Mouse (Mus musculus) MEL (cell line): Measurements from ENCODE around the gene Ripor3. TPM values are rescaled to one million over a fixed set of nuclear protein-coding genes. Genes with fewer than 3 reads are reported as not detected.

ENCODE experiments used
- DNase-seq: peaks from one replicate; pipeline ENCODE4 v3.0.0; 2011; ENCODE audit warnings: low read depth, low spot score
- H3K27ac ChIP-seq: 2 replicates; pipeline ENCODE4 v1.5.1; 2012; ENCODE audit warnings: low read depth, mild to moderate bottlenecking, control low read depth, low read length, moderate library complexity; ENCODE audit not compliant: control insufficient read depth
- H3K27me3 ChIP-seq, 2 experiments: fragments of 150-350 bp in 1 of 2; sonication (generic) in 1 of 2; 2 replicates each; pipeline ENCODE4 v1.6.1; 2012; ENCODE audit warnings: low read length in 2 of 2, mild to moderate bottlenecking in 2 of 2, improper control_type of control experiment in 1 of 2, moderate library complexity in 1 of 2; ENCODE audit not compliant: insufficient read depth in 2 of 2, control insufficient read depth in 1 of 2
- H3K36me3 ChIP-seq, 2 experiments: 2 replicates each; pipeline ENCODE4 v1.6.1; 2012 to 2014; ENCODE audit warnings: low read length in 2 of 2, improper control_type of control experiment in 1 of 2, inconsistent platforms in 1 of 2, mild to moderate bottlenecking in 1 of 2; ENCODE audit not compliant: insufficient read depth in 2 of 2, control insufficient read depth in 1 of 2
- H3K4me1 ChIP-seq, 2 experiments: fragments of 150-350 bp in 1 of 2; sonication (generic) in 1 of 2; 2 replicates each; pipeline ENCODE4 v1.6.1; 2012; ENCODE audit warnings: low read length in 2 of 2, improper control_type of control experiment in 1 of 2, mild to moderate bottlenecking in 1 of 2; ENCODE audit not compliant: insufficient read depth in 2 of 2, control insufficient read depth in 1 of 2
- H3K4me3 ChIP-seq, 2 experiments: fragments of 150-350 bp in 1 of 2; sonication (generic) in 1 of 2; 2 replicates each; pipeline ENCODE4 v1.5.1; 2012; ENCODE audit warnings: low read depth in 2 of 2, low read length in 2 of 2, mild to moderate bottlenecking in 2 of 2, moderate library complexity in 2 of 2, control low read depth in 1 of 2, improper control_type of control experiment in 1 of 2; ENCODE audit not compliant: control insufficient read depth in 1 of 2, insufficient read depth in 1 of 2
- H3K79me2 ChIP-seq: 2 replicates; pipeline ENCODE4 v1.6.1; 2012; ENCODE audit warnings: mild to moderate bottlenecking, low read length, moderate library complexity; ENCODE audit not compliant: control insufficient read depth, poor library complexity, insufficient read depth
- H3K9ac ChIP-seq: 2 replicates; pipeline ENCODE4 v1.6.1; 2012; ENCODE audit warnings: low read depth, mild to moderate bottlenecking, control low read depth, low read length, moderate library complexity; ENCODE audit not compliant: control insufficient read depth, poor library complexity, severe bottlenecking
- H3K9me3 ChIP-seq: fragments of 150-350 bp; sonication (generic); replicated peaks from 2 replicates; pipeline ENCODE4 v1.6.1; 2012; ENCODE audit warnings: mild to moderate bottlenecking, low read length, improper control_type of control experiment, moderate library complexity; ENCODE audit not compliant: insufficient read depth
- CHD1 ChIP-seq: IDR thresholded peaks from 2 replicates; pipeline ENCODE4 v1.6.1; 2012; ENCODE audit warnings: low read depth, mild to moderate bottlenecking, inconsistent platforms, low read length, improper control_type of control experiment
- CHD2 ChIP-seq: IDR thresholded peaks from 2 replicates; pipeline ENCODE4 v1.6.1; 2011; ENCODE audit warnings: low read length, improper control_type of control experiment
- KAT2A ChIP-seq: conservative IDR thresholded peaks from 2 replicates; pipeline ENCODE4 v1.6.1; 2012; ENCODE audit warnings: low read depth, low read length, improper control_type of control experiment, inconsistent platforms
- MAFK ChIP-seq: IDR thresholded peaks from 2 replicates; pipeline ENCODE4 v1.6.1; 2011; ENCODE audit warnings: low read depth, mild to moderate bottlenecking, low read length, improper control_type of control experiment, borderline replicate concordance
- MAX ChIP-seq: IDR thresholded peaks from 2 replicates; pipeline ENCODE4 v1.6.1; 2011; ENCODE audit warnings: low read length, improper control_type of control experiment
- MAZ ChIP-seq: IDR thresholded peaks from 2 replicates; pipeline ENCODE4 v1.6.1; 2012; ENCODE audit warnings: low read depth, mild to moderate bottlenecking, inconsistent platforms, low read length, improper control_type of control experiment
- MXI1 ChIP-seq: IDR thresholded peaks from 2 replicates; pipeline ENCODE4 v1.6.1; 2011; ENCODE audit warnings: mild to moderate bottlenecking, low read depth, low read length, improper control_type of control experiment
- MYB ChIP-seq: IDR thresholded peaks from 2 replicates; pipeline ENCODE4 v1.6.1; 2011; ENCODE audit warnings: mild to moderate bottlenecking, low read depth, low read length, improper control_type of control experiment
- POLR2AphosphoS2 ChIP-seq: IDR thresholded peaks from 2 replicates; pipeline ENCODE4 v1.6.1; 2011; ENCODE audit warnings: low read length, improper control_type of control experiment
- POLR2AphosphoS5 ChIP-seq: IDR thresholded peaks from 2 replicates; pipeline ENCODE4 v1.6.1; 2012; ENCODE audit warnings: low read depth, borderline replicate concordance, mild to moderate bottlenecking, inconsistent platforms, low read length, moderate library complexity, mixed read lengths
- TAL1 ChIP-seq: IDR thresholded peaks from 2 replicates; pipeline ENCODE4 v1.6.1; 2012; ENCODE audit warnings: mild to moderate bottlenecking, inconsistent platforms, low read length, moderate library complexity, mixed read lengths
- TBP ChIP-seq: IDR thresholded peaks from 2 replicates; pipeline ENCODE4 v1.8.0; 2011; ENCODE audit warnings: low read depth, low read length, improper control_type of control experiment
- USF1 ChIP-seq: IDR thresholded peaks from 2 replicates; pipeline ENCODE4 v1.6.1; 2014; ENCODE audit warnings: low read depth, mild to moderate bottlenecking, inconsistent platforms, low read length, improper control_type of control experiment, moderate library complexity
- USF2 ChIP-seq, 2 experiments: IDR thresholded peaks; 2 replicates each; pipeline ENCODE4 v1.6.1; 2011 to 2012; ENCODE audit warnings: improper control_type of control experiment in 2 of 2, low read length in 2 of 2, borderline replicate concordance in 1 of 2, inconsistent platforms in 1 of 2, low read depth in 1 of 2, mild to moderate bottlenecking in 1 of 2; ENCODE audit not compliant: insufficient read depth in 1 of 2
- ZKSCAN1 ChIP-seq: IDR thresholded peaks from 2 replicates; pipeline ENCODE4 v1.6.1; 2012; ENCODE audit warnings: low read depth, mild to moderate bottlenecking, inconsistent platforms, low read length, improper control_type of control experiment, moderate library complexity
- ZMIZ1 ChIP-seq: IDR thresholded peaks from 2 replicates; pipeline ENCODE4 v1.6.1; 2012; ENCODE audit warnings: low read depth, mild to moderate bottlenecking, inconsistent platforms, low read length, improper control_type of control experiment, moderate library complexity
- polyA plus RNA-seq, 2 experiments: library from polyadenylated mRNA; stranded (reverse) in 1 of 2; unstranded in 1 of 2; fragments of >175 nt in 1 of 2; fragments of >200 nt in 1 of 2; gene quantifications; 2 replicates each; pipeline versions ENCODE4 v1.2.1 to v1.2.4; 2012; ENCODE audit warnings: low replicate concordance in 2 of 2, low read depth in 1 of 2; ENCODE audit not compliant: insufficient read length in 2 of 2, insufficient read depth in 1 of 2, missing spikeins in 1 of 2
- total RNA-seq: library from RNA; depleted of rRNA; stranded (reverse); fragments of 300-350 nt; gene quantifications from 2 replicates; pipeline ENCODE4 v1.2.3, GENCODE M21; 2012

The Ripor3 gene
- total and polyA plus RNA-seq, 3 experiments, result not detected

DNA sequence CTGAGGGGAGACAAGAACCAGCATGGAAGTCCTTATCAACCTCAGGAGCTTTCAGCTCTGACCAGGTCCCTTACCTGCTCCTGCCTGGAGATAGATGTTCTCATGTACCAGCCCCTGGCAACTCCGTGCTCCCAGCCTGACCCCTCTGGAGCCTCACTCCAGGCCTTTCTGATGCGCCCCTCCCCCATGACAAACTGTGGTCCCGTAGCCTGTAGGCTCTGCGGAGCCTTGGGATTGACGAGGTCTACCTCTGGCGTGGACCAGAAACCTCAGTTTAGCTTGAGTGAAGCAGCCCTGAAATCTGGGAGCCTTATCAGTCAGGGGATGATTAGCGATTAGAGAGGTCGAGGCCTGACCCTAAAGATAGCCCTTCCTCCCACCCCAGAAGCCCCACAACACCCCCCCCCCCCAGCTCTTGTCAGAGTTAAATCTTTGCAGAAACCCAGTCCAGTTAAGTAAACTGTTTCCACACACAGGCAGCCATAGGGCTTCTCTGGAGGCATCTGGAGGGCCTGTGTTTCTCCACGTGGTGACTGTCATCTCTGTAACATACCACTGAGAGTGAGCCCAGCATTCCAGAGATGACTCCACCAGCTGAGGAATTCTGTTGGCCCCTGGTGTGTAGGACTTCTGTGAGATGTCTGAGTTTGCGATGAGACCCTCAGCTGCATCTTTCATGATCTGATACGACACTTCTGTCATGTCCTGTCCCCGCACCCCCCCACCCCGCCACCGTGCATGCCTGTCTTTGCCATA, 45.7 kb upstream of the Ripor3 start:
- no peak overlapping the region for H3K27ac ChIP-seq
- no peaks in the 10 kb centered on the region for H3K9me3 ChIP-seq
- no peak for DNase-seq
- H3K79me2 ChIP-seq, result no peaks in the 10 kb centered on the region
- peaks cover 2 to 4% of the 10 kb centered on the region in 2 experiments; a peak in 3 of 4 replicates for H3K27me3 ChIP-seq
- H3K4me3 ChIP-seq, result no peak overlapping the region
- no peak overlapping the region for H3K9ac ChIP-seq
- TF ChIP-seq POLR2AphosphoS5, result no peak
- TF ChIP-seq POLR2AphosphoS2, result no peak
- no peak for TF ChIP-seq ZKSCAN1
- H3K36me3 ChIP-seq, result no peaks in the 10 kb centered on the region
- H3K4me1 ChIP-seq, result no peaks in the 10 kb centered on the region

DNA sequence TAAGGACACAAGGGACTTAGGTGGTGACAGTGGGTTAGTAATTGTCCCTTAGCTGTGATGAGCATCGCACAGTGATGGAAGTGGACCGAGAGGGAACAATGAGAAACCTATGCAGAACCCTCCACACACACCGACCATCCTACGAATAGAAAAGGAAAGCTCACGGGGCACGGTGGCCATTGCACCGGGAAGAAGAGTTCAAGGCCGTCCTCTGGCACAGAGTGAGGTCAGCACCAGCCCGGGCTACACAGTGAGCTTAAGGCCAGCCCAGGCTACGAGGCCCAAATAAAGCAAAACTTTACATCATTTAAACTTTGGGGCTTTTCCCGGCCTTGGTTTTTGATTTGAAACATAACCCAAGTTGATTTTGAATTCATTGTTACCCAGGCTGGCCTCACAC, 43.7 kb upstream of the Ripor3 start:
- Histone ChIP-seq H3K9me3 (no peaks in the 10 kb centered on the region), H3K9ac (no peak overlapping the region), H3K4me3 (no peak overlapping the region), H3K27ac (no peak overlapping the region), H3K36me3 (no peaks in the 10 kb centered on the region), H3K4me1 (no peaks in the 10 kb centered on the region), H3K79me2 (no peaks in the 10 kb centered on the region), H3K27me3 (peaks cover 4 to 13% of the 10 kb centered on the region in 2 experiments)
- no peak for DNase-seq
- TF ChIP-seq ZMIZ1 (no peak), MAZ (no peak), MAFK (no peak), USF1 (no peak), MXI1 (no peak), TBP (no peak), CHD1 (no peak), USF2 (IDR thresholded peaks at IDR 0.05; ENCODE audit: borderline replicate concordance in 1 of 2, insufficient read depth in 1 of 2, low read depth in 1 of 2, low read length in 2 of 2) (no peak), MYB (no peak), TAL1 (no peak), CHD2 (no peak), KAT2A (no peak), MAX (no peak), ZKSCAN1 (no peak)
